Mouse (Mus musculus) liver, adult 2 months (tissue): ENCODE data around the gene Alkbh8.

ENCODE experiments used
- CTCF ChIP-seq: fragments of 200-500 bp; IDR thresholded peaks from 2 replicates; pipeline ENCODE4 v1.5.1; 2011; ENCODE audit warnings: low read depth, low read length, control low read depth
- POLR2A ChIP-seq: fragments of 200-500 bp; IDR thresholded peaks from 2 replicates; pipeline ENCODE4 v1.6.1; 2011; ENCODE audit warnings: low read length, control low read depth; ENCODE audit not compliant: insufficient read depth; ENCODE audit errors: extremely low read depth

GRCm38 (mm10) chr9:3328054-3328595, 6.8 kb upstream of the Alkbh8 start:
- TF ChIP-seq CTCF (no peak), POLR2A (no peak)
